Mouse (Mus musculus) forebrain, embryonic 11.5 days (tissue): ENCODE data around the gene Trak2. TPM values are rescaled to one million over a fixed set of nuclear protein-coding genes. Genes with fewer than 3 reads are reported as not detected.

ENCODE experiments used
- ATAC-seq: fragments of 200-750 bp; cut with Nextera tagmentation; replicated peaks from 2 replicates; pipeline ENCODE4 v1.8.0; 2017; ENCODE audit warnings: moderate TSS enrichment; ENCODE audit not compliant: low FRiP score
- DNase-seq: peaks from one replicate; pipeline ENCODE4 v3.0.0-alpha.2; 2017; ENCODE audit warnings: low spot score
- H3K27ac ChIP-seq: fragments of 300-500 bp; sonication (generic); 2 replicates; pipeline ENCODE4 v1.5.1; 2014; ENCODE audit warnings: low read depth, low read length
- H3K27me3 ChIP-seq: fragments of 300-500 bp; sonication (generic); 2 replicates; pipeline ENCODE4 v1.6.1; 2014; ENCODE audit warnings: mild to moderate bottlenecking, low read length, mixed read lengths; ENCODE audit not compliant: control insufficient read depth, insufficient read depth
- H3K36me3 ChIP-seq: fragments of 300-500 bp; sonication (generic); 2 replicates; pipeline ENCODE4 v1.6.1; 2014; ENCODE audit warnings: mild to moderate bottlenecking, low read length, moderate library complexity, mixed read lengths; ENCODE audit not compliant: control insufficient read depth, insufficient read depth
- H3K4me1 ChIP-seq: fragments of 300-500 bp; sonication (generic); replicated peaks from 2 replicates; pipeline ENCODE4 v1.6.1; 2014; ENCODE audit warnings: low read length, mixed read lengths; ENCODE audit not compliant: control insufficient read depth, insufficient read depth
- H3K4me2 ChIP-seq: fragments of 300-500 bp; sonication (generic); 2 replicates; pipeline ENCODE4 v1.6.1; 2014; ENCODE audit warnings: low read depth, mild to moderate bottlenecking, low read length, moderate library complexity, mixed read lengths; ENCODE audit not compliant: severe bottlenecking
- H3K4me3 ChIP-seq: fragments of 300-500 bp; sonication (generic); 2 replicates; pipeline ENCODE4 v1.5.1; 2014; ENCODE audit warnings: low read depth, low read length
- H3K9ac ChIP-seq: fragments of 300-500 bp; sonication (generic); 2 replicates; pipeline ENCODE4 v1.6.1; 2014; ENCODE audit warnings: low read length
- H3K9me3 ChIP-seq: fragments of 300-500 bp; sonication (generic); 2 replicates; pipeline ENCODE4 v1.6.1; 2016; ENCODE audit warnings: low read length, mixed read lengths; ENCODE audit not compliant: control insufficient read depth
- WGBS: fragments of 180-500 bp; shearing (Covaris S2); extraction: QIAGEN DNeasy Blood & Tissue Kit; methylation state at CpG from one replicate; pipeline ENCODE4 v1.1.7; 2014; 5-methylcytosine and 5-hydroxymethylcytosine counted together
- polyA plus RNA-seq: library from polyadenylated mRNA; unstranded; fragments of >200 nt; fragmentation: Nextera tagmentation; extraction: Ambion mirVana; gene quantifications from 2 replicates; pipeline ENCODE4 v1.2.1, GENCODE M21; 2014

Gene Trak2
- polyA plus RNA-seq, 1 experiment from 2014 or later: 12.0 TPM

DNA sequence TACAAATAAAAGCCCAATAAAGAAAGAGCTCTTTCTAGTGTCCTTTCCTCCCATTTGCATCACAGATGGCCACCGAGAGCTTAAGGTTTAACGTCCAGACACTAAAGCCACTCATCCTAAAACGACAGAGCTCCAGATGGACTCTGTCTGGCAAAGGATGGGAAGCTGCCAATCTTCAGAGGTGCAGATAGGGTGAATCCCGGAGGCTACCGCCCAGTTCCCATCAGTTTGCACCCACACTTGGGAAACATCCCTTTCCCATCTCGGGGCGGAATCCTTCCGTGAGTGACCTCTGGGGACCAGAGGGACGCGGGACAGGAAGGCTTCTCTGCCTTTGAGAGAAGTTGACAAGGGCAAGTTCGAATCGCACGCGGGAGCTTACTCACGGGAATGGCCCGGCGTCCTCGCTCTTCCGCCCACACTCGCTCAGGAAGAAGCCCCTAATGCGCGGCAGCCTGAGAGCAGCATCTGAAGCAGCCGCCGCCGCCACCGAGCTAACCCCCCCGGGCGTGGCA, 322 bp downstream of the Trak2 start:
- WGBS: under 1% methylated on average over 28 of the region's 28 CpGs
- peak; percentile 14 for ATAC-seq

DNA sequence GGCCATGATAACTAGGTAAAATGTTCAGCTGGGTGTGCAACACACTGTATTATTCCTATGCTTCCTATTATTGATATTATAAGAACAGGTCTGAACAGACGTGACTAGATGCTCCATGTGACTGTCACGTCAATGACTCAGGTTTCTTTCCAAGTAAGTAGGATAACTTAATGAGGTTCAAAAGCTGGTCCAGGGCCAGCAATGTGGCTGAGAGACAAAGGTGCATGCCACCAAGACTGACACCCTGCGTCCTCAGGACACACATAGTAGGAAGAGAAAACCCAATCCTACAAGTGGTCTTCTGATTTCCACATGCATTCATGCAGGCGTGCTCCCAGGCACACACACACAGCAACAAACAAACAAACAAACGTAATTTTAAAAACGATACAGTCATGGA, 2.1 kb downstream of the Trak2 start:
- DNase-seq (no peak), ATAC-seq (no peak)
- no peak overlapping the region for H3K9ac ChIP-seq
- H3K27ac ChIP-seq: no peak overlapping the region
- H3K9me3 ChIP-seq: no peaks in the 10 kb centered on the region
- H3K4me3 ChIP-seq: no peak overlapping the region
- WGBS: 87% methylated on average over 6 of the region's 6 CpGs
- no peaks in the 10 kb centered on the region for H3K36me3 ChIP-seq
- no peak overlapping the region for H3K4me2 ChIP-seq
- no peaks in the 10 kb centered on the region; the same call in 1 of the 2 replicates for H3K4me1 ChIP-seq
- H3K27me3 ChIP-seq: no peaks in the 10 kb centered on the region

More for the DNA sequence above, 322 bp downstream of the Trak2 start:
- Histone ChIP-seq H3K36me3 (no peaks in the 10 kb centered on the region), H3K27ac (no peak overlapping the region), H3K4me3 (peak overlapping the region; percentile 79), H3K9me3 (no peaks in the 10 kb centered on the region), H3K4me1 (no peaks in the 10 kb centered on the region; the same call in 1 of the 2 replicates), H3K4me2 (peak overlapping the region; percentile 63), H3K9ac (peak overlapping the region; percentile 88), H3K27me3 (no peaks in the 10 kb centered on the region)
- no peak for DNase-seq

DNA sequence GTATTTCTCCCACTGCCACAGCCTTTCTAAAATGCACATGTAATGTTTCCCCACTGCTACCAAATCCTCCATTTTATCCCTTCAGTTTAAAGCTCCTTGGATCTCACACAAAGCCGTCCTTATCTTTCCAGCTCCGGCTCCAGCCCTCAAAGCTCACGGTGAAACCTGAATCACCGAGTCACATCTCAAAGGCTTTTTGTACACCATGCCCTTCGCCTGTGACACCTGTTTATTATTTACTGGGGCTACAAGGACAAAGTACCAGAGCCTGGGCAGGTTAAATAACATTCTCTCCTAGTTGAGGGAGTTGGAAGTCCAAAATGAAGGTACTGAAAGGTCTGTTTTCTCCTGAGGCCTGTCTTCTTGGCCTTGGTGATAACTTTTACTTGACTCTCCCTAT, 3.2 kb downstream of the Trak2 start:
- DNase-seq (no peak), ATAC-seq (no peak)
- WGBS: 72% methylated on average over 5 of the region's 5 CpGs
- Histone ChIP-seq H3K27ac (no peak overlapping the region), H3K9ac (no peak overlapping the region), H3K27me3 (no peaks in the 10 kb centered on the region), H3K9me3 (no peaks in the 10 kb centered on the region), H3K4me1 (no peaks in the 10 kb centered on the region; the same call in 1 of the 2 replicates), H3K36me3 (no peaks in the 10 kb centered on the region), H3K4me3 (no peak overlapping the region), H3K4me2 (0 out of 2 replicates have a peak overlapping the region, but pooled peaks have one; percentile 2)

DNA sequence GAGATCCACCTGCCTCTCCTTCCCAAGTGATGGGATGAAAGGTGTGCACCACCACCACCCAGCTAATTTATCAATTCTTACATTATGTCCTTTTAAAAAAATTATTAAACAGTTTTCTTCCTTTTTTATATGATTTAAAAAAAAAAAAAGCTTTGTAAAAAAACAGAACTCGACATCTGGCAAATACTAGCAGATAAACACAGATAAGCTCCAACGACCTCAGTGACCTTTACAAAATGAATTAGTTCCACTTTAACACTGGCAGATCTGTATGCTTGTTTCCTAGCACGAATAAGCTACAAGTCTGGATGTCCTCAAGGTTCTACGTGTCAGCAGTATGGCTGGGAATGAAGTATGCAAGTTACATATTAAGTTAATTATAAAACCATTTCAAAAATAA, 5.7 kb downstream of the Trak2 start:
- 63% methylated on average over 4 of the region's 4 CpGs for WGBS
- ATAC-seq (no peak), DNase-seq (no peak)
- Histone ChIP-seq H3K9me3 (no peaks in the 10 kb centered on the region), H3K27me3 (no peaks in the 10 kb centered on the region), H3K27ac (no peak overlapping the region), H3K9ac (no peak overlapping the region), H3K36me3 (no peaks in the 10 kb centered on the region), H3K4me2 (no peak overlapping the region), H3K4me1 (no peaks in the 10 kb centered on the region; the same call in 1 of the 2 replicates), H3K4me3 (no peak overlapping the region)

DNA sequence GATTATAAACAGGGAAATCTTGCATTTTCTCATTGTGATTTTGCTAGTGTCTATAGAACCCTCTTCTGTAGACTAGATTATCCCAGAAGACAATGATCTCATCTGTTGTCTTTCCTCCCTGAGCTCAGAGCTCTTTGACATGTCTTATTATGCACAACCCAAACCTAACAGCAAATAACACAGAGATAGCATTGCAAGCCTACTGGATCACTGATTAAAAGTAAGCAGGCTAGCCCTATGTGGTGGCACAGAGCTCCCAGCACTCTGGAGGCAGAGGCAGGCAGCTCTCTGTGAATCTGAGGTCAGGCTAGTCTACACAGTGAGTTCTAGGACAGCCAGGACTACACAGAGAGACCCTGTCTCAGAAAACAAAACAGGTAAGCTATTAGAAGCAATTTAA, 10.4 kb downstream of the Trak2 start:
- ATAC-seq (no peak), DNase-seq (no peak)
- Histone ChIP-seq H3K36me3 (no peaks in the 10 kb centered on the region), H3K4me3 (no peak overlapping the region), H3K27ac (no peak overlapping the region), H3K4me1 (no peaks in the 10 kb centered on the region), H3K27me3 (no peaks in the 10 kb centered on the region), H3K9me3 (no peaks in the 10 kb centered on the region), H3K4me2 (no peak overlapping the region), H3K9ac (no peak overlapping the region)

DNA sequence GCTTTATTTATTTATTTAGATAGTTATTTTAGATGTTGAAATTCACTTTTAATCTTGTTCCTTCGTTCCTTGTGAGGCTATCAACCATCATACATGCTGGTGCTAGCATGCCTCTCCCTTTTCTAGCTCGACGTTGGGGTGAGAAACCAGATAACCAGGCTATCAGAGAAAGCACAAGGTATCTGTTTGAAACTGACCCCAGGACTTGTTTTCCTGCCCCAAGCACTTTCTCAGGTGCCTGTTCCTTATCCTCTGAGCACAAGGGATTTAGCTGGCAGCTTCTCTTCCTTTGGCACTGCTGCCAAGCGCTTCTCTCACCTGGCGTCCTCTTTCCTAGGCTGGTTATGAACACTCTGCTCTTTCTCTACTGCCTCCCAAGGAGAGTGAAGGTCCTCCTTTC, 10.8 kb downstream of the Trak2 start:
- H3K4me1 ChIP-seq: no peaks in the 10 kb centered on the region

DNA sequence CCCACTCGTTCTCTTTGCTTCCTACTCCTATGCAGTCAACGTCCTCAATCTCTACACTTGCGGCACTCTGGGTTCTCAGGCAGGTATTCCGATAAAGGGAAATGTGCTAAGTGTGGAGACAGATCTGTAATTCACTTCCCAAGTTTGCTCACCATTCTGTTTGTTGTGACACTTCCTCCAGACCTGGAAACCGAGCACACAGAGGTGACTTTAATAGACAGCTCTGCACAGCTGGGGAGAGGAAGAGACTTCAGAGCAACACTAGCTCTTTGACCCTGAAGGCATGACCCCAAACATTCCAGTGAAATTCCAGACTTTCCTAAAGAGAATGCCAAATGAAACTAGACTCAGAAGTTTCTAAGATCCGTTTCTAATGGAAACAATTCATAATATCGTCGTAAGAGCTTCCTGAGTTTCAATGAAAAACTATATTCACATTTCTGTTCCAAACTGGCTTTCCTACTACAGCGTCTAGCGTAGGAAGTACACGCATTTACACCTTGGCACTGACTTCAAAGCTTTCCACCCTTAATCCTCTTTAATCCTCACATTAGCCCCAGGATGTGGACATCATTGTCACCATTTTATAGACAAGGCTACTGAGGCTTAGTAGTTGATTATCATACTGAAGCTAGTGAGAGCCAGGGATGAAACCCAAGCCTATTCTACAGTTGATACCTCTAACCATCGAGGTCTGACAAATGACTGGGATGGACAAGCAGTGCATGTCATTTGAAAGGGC, 11.9 kb downstream of the Trak2 start:
- H3K27me3 ChIP-seq: no peaks in the 10 kb centered on the region
- H3K4me2 ChIP-seq: no peak overlapping the region
- 66% methylated on average over 12 of the region's 12 CpGs for WGBS
- no peak for DNase-seq
- no peaks in the 10 kb centered on the region for H3K36me3 ChIP-seq
- ATAC-seq: no peak
- no peaks in the 10 kb centered on the region for H3K4me1 ChIP-seq
- no peak overlapping the region for H3K9ac ChIP-seq
- no peak overlapping the region for H3K27ac ChIP-seq
- no peaks in the 10 kb centered on the region for H3K9me3 ChIP-seq
- no peak overlapping the region for H3K4me3 ChIP-seq

More for the DNA sequence above, 10.8 kb downstream of the Trak2 start:
- no peak overlapping the region for H3K9ac ChIP-seq
- H3K27ac ChIP-seq: no peak overlapping the region
- H3K9me3 ChIP-seq: no peaks in the 10 kb centered on the region
- 86% methylated on average over 5 of the region's 5 CpGs for WGBS
- no peaks in the 10 kb centered on the region for H3K36me3 ChIP-seq
- no peak overlapping the region for H3K4me3 ChIP-seq
- no peaks in the 10 kb centered on the region for H3K27me3 ChIP-seq
- DNase-seq: no peak
- no peak for ATAC-seq
- no peak overlapping the region for H3K4me2 ChIP-seq

DNA sequence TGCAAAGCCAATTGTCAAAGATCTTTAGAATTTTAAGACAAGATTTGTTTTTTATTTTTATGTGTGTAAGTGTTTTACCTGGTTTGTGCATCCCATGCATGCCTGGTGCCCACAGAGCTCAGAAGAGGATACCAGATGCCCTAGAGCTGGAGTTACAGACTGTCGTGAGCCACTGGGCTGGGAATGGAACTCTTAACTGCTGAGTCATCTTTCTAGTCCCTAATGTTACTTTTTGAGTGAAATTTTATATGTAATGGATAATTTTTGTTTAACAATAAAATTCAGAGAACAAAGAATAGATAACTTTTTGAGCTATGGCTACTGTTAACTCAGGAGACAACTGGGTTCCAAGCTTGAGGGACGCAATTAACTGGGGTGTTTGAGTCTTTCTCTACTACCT, 13.5 kb downstream of the Trak2 start:
- ATAC-seq (no peak), DNase-seq (no peak)
- H3K4me1 ChIP-seq: no peaks in the 10 kb centered on the region
- no peak overlapping the region for H3K27ac ChIP-seq
- H3K9me3 ChIP-seq: no peaks in the 10 kb centered on the region
- no peaks in the 10 kb centered on the region for H3K27me3 ChIP-seq
- H3K4me3 ChIP-seq: no peak overlapping the region
- WGBS: 91% methylated on average over 2 of the region's 2 CpGs
- no peaks in the 10 kb centered on the region for H3K36me3 ChIP-seq
- H3K4me2 ChIP-seq: no peak overlapping the region
- no peak overlapping the region for H3K9ac ChIP-seq
